Mouse (Mus musculus) E14TG2a.4 (cell line): ENCODE results near the gene Ip6k3.
A peak's percentile ranks its signal among the peaks of the same experiment; 100 is the strongest.

ENCODE experiments used
- H3K27me3 ChIP-seq: 2 replicates; pipeline ENCODE4 v1.6.1; 2014; ENCODE audit warnings: low read length, control low read depth; ENCODE audit not compliant: insufficient read depth
- H3K36me3 ChIP-seq: 2 replicates; pipeline ENCODE4 v1.6.1; 2014; ENCODE audit warnings: low read length, control low read depth; ENCODE audit not compliant: insufficient read depth
- H3K4me1 ChIP-seq: replicated peaks from 2 replicates; pipeline ENCODE4 v1.6.1; 2014; ENCODE audit warnings: low read depth, low read length, control low read depth
- H3K4me3 ChIP-seq: replicated peaks from 2 replicates; pipeline ENCODE4 v1.5.1; 2014; ENCODE audit warnings: mild to moderate bottlenecking, low read length
- H3K9me3 ChIP-seq: 2 replicates; pipeline ENCODE4 v1.6.1; 2014; ENCODE audit warnings: low read length, control low read depth
- CTCF ChIP-seq: conservative IDR thresholded peaks from 2 replicates; pipeline ENCODE4 v1.5.1; 2014; ENCODE audit warnings: low read length
- NANOG ChIP-seq: IDR thresholded peaks from 2 replicates; pipeline ENCODE4 v1.6.1; 2014; ENCODE audit warnings: borderline replicate concordance, low read length, mixed read lengths
- POU5F1 ChIP-seq: IDR thresholded peaks from 2 replicates; pipeline ENCODE4 v1.6.1; 2014; ENCODE audit warnings: low read length, borderline replicate concordance

The Ip6k3 gene

GRCm38 (mm10) chr17:27128189-27128588, 39.4 kb downstream of the Ip6k3 start:
- TF ChIP-seq CTCF (no peak), POU5F1 (no peak)
- peaks cover 90% of the 10 kb centered on the region for H3K4me1 ChIP-seq
- peaks cover 12% of the 10 kb centered on the region; the same call in 1 of the 2 replicates for H3K27me3 ChIP-seq
- H3K9me3 ChIP-seq: no peaks in the 10 kb centered on the region
- H3K4me3 ChIP-seq: no peak overlapping the region
- H3K36me3 ChIP-seq: peaks cover 88% of the 10 kb centered on the region

- Histone ChIP-seq H3K36me3 (peaks cover 97% of the 10 kb centered on the region), H3K9me3 (no peaks in the 10 kb centered on the region)
Observed at GRCm38 (mm10) chr17:27126974-27127373, 40.6 kb downstream of the Ip6k3 start.

GRCm38 (mm10) chr17:27125669-27126202, 41.9 kb downstream of the Ip6k3 start:
- Histone ChIP-seq H3K27me3 (no peaks in the 10 kb centered on the region), H3K4me1 (peaks cover 90% of the 10 kb centered on the region), H3K9me3 (no peaks in the 10 kb centered on the region), H3K4me3 (peak overlapping the region; percentile 29; the same call in 1 of the 2 replicates), H3K36me3 (peaks cover 96% of the 10 kb centered on the region)
- no peak for TF ChIP-seq CTCF
- TF ChIP-seq POU5F1: no peak
- TF ChIP-seq NANOG: no peak

More at GRCm38 (mm10) chr17:27126974-27127373, 40.6 kb downstream of the Ip6k3 start:
- Histone ChIP-seq H3K27me3 (no peaks in the 10 kb centered on the region), H3K4me1 (peaks cover 90% of the 10 kb centered on the region), H3K4me3 (no peak overlapping the region)
- TF ChIP-seq POU5F1: no peak
- TF ChIP-seq NANOG: no peak
- no peak for TF ChIP-seq CTCF

- peaks cover 90% of the 10 kb centered on the region for H3K4me1 ChIP-seq
- H3K4me3 ChIP-seq: 0 out of 2 replicates have a peak overlapping the region, but pooled peaks have one; percentile 29
- H3K36me3 ChIP-seq: peaks cover 96% of the 10 kb centered on the region
- TF ChIP-seq CTCF: peak; percentile 84
- TF ChIP-seq NANOG: no peak
- no peak for TF ChIP-seq POU5F1
- H3K9me3 ChIP-seq: no peaks in the 10 kb centered on the region
- no peaks in the 10 kb centered on the region for H3K27me3 ChIP-seq
Observed at GRCm38 (mm10) chr17:27125185-27125584, 42.4 kb downstream of the Ip6k3 start.

GRCm38 (mm10) chr17:27123813-27124375, 43.7 kb downstream of the Ip6k3 start:
- Histone ChIP-seq H3K27me3 (no peaks in the 10 kb centered on the region), H3K9me3 (no peaks in the 10 kb centered on the region), H3K4me1 (peaks cover 85% of the 10 kb centered on the region), H3K36me3 (peaks cover 96% of the 10 kb centered on the region), H3K4me3 (peak overlapping the region; percentile 29)
- TF ChIP-seq NANOG: no peak
- no peak for TF ChIP-seq CTCF
- TF ChIP-seq POU5F1: no peak

- Histone ChIP-seq H3K27me3 (no peaks in the 10 kb centered on the region), H3K36me3 (peaks cover 96% of the 10 kb centered on the region), H3K9me3 (no peaks in the 10 kb centered on the region), H3K4me1 (peaks cover 81% of the 10 kb centered on the region), H3K4me3 (no peak overlapping the region)
- TF ChIP-seq POU5F1 (no peak), NANOG (no peak), CTCF (no peak)
Observed at GRCm38 (mm10) chr17:27123103-27123502, 44.5 kb downstream of the Ip6k3 start.

GRCm38 (mm10) chr17:27122701-27123100, 44.9 kb downstream of the Ip6k3 start:
- Histone ChIP-seq H3K27me3 (no peaks in the 10 kb centered on the region), H3K4me1 (peaks cover 81% of the 10 kb centered on the region), H3K4me3 (no peak overlapping the region), H3K9me3 (no peaks in the 10 kb centered on the region), H3K36me3 (peaks cover 96% of the 10 kb centered on the region)
- TF ChIP-seq POU5F1: no peak
- no peak for TF ChIP-seq NANOG
- TF ChIP-seq CTCF: no peak

GRCm38 (mm10) chr17:27121781-27122180, 45.8 kb downstream of the Ip6k3 start:
- Histone ChIP-seq H3K36me3 (peaks cover 97% of the 10 kb centered on the region), H3K27me3 (no peaks in the 10 kb centered on the region), H3K9me3 (no peaks in the 10 kb centered on the region), H3K4me1 (peaks cover 80% of the 10 kb centered on the region), H3K4me3 (0 out of 2 replicates have a peak overlapping the region, but pooled peaks have one; percentile 45)
- TF ChIP-seq CTCF: no peak

GRCm38 (mm10) chr17:27121266-27121665, 46.3 kb downstream of the Ip6k3 start:
- Histone ChIP-seq H3K9me3 (no peaks in the 10 kb centered on the region), H3K4me1 (peaks cover 80% of the 10 kb centered on the region), H3K36me3 (peaks cover 98% of the 10 kb centered on the region), H3K27me3 (no peaks in the 10 kb centered on the region), H3K4me3 (peak overlapping the region; percentile 45)
- TF ChIP-seq POU5F1: no peak
- no peak for TF ChIP-seq NANOG
- no peak for TF ChIP-seq CTCF
